Mouse (Mus musculus): ENCODE results near the gene Gnb3.
"Not testable (repeated sequence)": the region's sequence is repeated elsewhere in the genome, so short reads cannot be mapped to it uniquely, and the experiment has no call there.

Gnb3 gene

DNA sequence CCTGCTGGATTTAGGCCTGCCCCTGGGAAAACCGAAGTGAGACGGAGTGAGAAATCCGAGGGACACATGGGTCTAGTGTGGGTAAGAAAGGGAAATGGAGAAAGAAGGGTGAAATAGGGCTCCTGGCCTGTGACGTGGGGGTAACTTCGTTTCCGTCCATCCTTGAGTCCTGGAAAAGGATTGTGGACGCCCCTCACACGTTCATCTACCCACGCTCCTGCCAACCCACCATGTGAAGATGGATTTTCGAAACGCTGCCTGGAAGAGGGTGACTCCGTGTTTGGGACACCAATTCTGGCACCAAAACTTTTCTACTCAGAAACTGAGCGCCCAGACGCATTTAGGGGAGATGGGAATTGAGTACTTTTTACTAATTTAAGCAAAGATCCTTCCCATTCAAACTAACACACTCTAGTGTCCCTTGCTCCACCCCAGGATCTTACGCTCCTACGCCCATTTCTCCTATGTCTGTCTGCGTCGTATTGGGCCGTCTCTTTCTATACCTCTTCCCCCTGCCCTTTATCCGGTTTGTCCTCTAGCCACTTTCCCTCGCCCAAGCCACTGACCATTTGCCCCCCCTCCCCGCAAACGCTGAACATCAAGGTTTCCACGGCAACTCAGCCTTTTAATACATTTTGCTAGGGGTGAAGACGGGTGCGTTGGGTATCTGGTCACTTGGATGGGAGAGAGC, 17.9 kb upstream of the Gnb3 start:
- no peak for DNase-seq (ENCODE audit: low spot score)

DNA sequence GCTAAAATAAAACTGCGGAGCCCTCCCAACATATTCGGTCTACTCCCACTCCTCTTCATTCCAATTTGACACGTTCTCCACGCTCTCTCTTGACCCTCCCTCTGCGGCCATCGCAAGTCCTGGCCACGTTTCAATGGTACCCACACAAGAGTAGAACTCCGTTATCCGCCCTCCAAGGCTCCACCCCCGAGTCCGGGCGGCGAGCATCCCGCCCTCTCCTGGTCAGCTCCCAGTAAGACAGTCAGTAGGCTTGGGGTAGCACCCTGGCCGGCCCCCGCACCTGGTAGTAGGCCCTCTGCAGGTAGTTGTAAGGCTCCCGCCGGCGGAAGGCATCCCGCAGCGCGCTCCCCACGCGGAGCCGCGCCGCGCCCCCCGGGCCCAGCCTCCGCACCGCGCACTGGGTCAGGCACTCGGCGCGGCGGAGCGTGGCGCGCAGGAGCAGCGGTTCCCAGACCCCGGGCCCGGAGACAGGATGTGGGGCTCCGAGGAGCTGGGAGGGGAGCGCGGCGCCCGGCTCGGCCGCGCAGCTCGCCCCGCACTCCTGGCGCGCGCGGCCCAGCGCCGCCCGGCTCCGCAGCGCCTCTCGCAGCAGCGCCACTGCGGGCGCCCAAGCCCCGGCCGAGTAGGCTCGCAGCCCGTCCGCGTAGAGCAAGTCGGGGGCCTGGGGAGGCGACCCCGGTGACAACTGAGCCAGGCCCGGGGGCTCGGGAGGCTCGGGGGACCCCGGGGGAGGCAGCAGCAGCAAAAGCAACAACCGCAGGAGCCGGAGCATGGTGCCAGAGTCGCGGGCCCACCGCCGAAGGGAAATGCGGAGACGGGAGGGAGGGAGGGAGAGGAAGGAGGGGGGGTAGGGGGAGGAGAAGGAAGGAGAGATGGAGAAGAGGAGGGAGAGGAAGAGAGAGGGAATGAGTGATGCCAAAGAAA, 17.1 kb upstream of the Gnb3 start, which contains the start of gene P3h3:
P3h3 (minus strand) TSS at position 837 of the 924 bp plus-strand sequence.
- peak; percentile 71 for DNase-seq (ENCODE audit: low spot score)

DNA sequence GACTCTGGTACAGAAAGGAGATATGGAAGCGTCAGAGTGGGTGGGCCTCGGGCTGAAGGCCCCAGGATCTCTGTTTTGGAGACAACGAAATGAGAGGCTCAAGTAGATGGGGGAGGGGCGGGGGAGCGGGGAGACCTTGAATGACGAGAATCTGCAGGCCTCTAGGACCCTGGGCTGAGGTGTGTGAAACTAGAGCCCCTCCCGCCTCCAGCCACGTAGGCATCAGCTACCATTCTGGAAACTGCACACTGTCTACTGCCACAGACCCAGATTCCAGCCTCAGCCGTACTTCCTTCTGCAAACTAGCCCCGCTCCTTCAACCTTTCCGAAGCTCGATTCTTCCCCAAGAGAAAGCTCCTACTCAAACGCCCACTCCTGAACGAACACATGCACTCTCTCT, 16.2 kb upstream of the Gnb3 start:
- DNase-seq (ENCODE audit: low spot score), result no peak

DNA sequence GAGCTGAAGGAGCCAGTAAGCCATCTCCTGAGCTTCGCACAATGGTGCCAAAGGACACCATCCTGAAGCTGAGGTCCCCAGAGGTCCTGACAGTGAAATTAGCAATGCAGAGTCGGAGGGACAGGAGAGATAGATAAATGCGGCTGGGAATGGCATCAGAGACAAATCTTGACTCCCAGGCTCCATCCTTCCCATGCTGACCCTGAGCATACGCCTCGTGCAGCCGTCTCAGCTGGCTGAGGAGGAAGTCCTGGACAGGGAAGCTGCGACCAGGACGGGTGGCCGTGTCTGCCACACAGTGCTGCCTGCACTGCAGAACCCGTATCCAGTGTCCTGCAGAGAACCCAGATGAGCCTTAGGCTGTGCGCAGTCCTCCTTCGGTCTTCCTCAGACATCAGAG, 14.6 kb upstream of the Gnb3 start:
- DNase-seq (ENCODE audit: low spot score), result no peak

DNA sequence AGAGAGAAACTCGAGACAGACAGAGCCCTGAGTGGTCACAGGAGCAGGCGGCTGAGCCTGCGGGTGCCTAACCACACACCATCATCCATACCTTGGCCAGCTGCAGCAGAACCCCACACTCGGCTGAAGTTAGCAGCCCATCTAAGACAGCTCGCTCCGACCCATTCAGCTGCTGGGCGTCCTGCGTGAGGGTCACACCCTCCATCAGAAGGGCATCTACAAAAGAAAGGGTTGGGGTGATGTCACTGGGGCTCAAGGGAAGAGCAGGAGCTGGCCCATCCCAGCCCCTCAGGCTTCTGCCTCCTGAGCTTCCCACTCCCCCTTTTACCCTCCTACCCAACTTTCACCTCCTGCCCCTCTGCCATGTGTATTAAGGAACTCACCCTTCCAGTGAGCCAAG, 10.5 kb upstream of the Gnb3 start:
- DNase-seq (ENCODE audit: low spot score), result no peak

DNA sequence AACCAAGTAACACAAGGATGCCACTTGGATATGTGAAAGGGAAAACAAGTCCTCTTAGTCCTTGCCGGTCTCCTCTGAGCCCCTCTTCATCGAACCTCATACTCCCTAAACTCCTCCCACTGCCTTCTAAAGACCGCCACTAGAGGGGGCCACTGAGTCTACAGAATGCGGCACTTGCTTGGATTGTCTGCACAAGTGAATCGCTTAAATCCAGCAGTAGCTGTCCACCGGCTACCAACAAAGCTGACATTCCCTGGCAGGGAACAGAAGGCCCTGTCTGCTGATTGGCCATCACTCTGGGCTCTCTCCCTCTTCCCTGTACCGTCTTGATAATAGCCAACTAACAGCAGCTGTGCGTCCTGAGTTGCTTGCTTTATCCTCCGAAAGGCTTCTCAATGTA, 7.2 kb upstream of the Gnb3 start:
- peak; percentile 85 for DNase-seq (ENCODE audit: low spot score)

DNA sequence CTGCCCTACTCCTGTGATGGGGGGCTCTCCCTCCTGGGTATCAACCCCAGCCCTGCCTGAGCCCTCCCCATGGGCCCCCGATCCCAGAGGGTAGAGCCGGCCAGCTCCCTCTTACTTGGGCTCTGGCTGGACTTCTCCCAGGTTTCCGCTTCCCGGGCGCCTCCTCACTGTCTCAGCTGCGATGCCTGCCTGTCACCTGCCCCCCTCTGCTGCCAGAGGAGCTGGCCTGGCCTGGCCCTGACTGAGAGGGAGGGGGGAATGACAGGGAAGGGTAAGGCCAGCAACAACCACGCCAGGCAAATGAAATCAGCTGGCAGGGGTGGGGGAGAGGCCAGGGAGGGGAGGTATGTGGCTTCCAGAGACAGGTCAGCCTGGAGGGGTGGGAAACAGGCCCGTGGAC, 270 bp downstream of the Gnb3 start:
- DNase-seq (ENCODE audit: low spot score), result no peak

DNA sequence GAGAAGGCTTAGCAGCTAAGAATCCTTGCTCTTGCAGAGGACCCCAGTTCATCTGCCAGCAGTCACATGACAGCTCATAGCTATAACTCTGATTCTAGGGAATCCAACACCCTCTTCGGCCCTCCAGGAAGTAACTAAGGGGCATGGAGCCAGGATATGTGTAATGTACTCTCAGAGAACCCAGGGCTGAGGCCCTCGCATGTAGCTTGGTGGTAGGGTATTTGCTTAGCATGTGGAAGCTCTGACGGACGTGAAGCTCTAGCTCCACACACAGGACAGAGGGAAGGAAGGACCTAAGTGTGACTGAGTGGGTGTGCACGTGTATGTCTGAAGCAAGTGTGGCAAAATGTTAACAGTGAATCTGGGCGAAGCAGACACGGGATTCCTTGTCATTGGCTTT, 3.7 kb downstream of the Gnb3 start:
- no peak for DNase-seq (ENCODE audit: low spot score)

DNA sequence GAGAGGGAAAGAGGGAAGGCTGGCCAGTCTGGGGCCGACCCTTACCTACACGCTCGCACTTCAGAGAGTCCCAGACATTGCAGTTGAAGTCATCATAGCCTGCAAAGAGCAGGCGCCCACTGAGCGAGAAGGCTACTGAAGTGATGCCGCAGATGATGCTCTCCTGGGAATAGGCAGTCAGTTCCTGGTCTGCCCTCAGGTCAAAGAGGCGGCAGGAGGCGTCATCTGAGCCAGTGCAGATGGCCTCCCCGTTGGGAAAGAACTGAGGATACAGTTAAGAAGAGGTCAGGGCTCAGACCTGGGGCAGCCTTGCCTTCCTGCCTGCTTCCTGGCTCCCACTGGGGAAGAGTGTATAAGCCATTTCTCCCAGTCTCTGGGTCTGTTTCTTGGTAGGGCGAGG, 4.5 kb downstream of the Gnb3 start:
- no peak for DNase-seq (ENCODE audit: low spot score)

DNA sequence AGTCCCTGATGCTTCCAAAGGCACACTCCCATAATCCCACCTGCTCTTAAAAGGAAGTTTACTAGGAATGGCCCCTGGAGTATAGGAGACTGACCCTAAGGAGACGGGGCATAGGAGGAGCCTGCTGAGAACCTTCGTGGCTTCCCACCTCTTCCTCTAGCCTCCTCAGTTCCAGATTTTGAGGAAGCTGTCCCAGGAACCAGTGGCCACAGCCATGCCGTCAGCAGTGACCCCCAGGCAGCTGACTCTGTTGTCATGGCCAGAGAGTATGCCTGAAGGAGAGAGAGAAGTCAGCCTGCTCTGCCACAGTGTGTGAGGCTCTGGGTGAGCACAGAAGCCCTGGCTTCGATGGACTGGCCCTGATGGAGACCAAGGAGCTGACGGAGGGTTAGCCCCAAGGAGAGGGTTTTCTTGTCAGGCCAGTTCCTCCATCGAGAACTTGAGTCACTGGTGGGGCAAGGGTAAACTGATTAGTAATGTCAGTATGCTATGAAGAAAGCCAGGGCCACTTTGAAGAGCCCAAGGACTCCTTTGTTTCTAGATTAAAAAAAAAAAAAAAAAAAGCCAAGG, 5.5 kb downstream of the Gnb3 start:
- DNase-seq (ENCODE audit: low spot score), result no peak

DNA sequence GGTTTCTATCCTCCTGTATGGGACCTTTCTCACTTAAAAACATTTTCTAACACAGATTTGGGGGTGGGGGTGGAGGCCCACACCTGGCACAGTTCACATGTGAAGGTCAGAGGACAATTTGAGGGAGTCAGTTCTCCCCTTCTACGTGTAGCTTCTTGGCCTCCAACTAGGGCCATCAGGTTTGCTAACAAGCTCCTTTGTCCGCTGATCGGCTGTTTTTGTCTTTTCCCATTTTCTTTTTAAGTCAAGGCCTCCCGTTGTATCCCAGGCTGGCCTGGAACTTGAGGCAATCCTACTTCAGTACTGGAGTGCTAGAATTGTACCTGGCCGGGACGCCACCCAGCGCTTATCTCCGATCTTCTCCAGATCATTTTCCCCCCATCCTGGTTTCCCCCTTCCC, 8.4 kb downstream of the Gnb3 start:
- DNase-seq (ENCODE audit: low spot score), result no peak

DNA sequence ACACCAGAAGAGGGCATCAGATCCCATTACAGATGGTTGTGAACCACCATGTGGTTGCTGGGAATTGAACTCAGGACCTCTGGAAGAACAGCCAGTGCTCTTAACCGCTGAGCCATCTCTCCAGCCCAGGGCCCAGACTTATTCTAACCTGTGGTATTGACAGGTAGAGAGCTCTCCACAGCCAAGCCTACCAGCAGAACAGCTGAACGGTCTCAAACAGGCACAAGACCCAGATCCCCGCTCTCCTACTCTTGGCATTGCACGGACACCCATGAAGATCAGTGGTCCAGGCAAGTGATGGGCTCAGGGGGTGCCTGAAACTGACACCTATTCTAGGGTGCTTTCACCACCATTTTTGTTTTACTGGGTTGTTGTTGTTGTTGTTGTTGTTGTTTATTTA, 8.9 kb downstream of the Gnb3 start:
- not testable (repeated sequence) for DNase-seq (ENCODE audit: low spot score)

DNA sequence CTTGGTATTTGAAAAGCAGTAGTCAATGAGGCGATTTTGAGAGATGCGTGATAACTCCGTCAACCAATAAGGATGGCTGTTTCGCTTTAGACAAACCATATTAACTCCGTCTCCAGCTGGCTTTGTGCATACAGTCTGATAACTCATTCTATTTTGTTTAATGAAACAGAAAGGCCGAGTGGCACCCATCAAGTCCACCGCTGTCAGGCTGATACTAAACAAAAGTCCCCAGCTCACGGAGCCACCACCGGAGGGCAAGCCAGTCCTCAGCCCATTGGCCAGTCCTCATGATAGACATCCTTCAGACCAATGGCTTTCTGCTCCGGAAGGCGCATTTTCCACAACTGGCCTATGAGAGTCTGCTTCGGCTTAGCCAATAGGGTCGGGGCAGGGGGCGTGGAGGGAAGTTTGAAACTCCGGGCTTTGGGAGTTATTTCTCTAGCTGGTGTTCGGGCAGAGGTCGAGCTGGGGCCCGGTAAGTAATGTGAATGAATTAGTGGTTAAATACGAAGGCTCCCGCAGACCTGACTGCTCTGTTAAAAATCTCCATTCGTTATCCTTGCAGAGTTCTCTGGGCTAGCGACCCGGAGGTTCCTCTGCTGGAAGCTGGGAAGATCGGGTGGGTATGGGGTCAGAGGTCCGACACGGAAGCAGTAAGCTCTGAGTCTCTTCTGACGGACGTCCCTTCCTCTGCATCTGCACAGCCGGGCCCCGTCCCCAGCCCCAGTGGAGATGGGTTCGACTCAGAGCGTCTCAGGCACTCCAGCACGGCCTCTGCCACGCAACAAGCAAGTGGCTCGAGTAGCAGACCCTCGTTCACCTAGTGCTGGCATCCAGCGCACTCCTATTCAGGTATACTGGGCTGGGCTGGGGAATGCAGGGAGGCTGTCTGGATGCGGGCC, 10.0 kb downstream of the Gnb3 start:
- peak; percentile 95 for DNase-seq (ENCODE audit: low spot score)

DNA sequence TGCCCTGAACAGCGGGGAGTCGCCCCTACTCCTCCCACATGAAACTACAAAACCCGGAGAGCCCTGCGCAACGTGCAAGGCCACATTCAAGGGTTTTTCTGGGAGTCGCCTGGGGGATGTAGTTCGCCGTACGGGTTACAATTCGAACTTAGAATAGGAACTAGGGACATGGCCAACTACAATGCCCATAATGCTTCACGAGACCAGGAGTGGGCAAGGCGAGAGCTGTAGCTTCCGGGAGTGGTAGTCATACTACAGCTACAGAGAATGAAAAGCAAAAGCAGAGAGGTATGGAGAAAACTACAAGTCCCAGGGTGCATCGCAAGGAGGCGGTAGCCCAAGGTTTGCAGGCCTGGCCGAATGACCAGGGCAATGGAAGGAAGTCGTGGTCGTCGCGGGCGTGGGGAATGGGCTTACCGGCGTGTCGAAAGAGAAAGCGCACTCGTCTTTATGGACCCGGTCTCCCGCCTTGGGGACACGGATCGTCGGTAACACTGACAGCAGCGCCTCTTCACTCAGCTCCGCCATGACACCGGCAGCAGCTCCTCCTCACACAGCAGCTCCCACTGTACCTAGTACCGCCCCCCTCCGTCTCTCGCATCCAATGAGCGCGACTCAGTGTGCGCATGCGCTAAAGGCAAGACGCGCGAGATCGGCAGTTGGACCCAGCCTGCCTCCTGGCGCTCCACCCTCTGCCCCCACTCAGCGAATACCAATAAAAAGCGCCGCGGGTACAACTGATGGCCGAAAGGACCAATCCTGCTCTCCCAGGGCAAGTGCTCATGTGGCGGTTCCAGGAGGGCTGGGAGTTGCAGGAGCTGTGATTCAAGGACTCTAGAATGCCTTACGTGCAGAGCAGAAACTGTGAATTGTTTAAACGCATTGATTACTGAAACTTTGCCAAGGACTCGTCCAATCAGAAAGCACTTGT, 10.9 kb downstream of the Gnb3 start, which contains the start of the genes Usp5 and Cdca3:
Usp5 (minus strand) TSS at position 617 of the 931 bp plus-strand sequence.
Cdca3 (plus strand) TSS at position 680 of the 931 bp plus-strand sequence.
- peak; percentile 99 for DNase-seq (ENCODE audit: low spot score)

DNA sequence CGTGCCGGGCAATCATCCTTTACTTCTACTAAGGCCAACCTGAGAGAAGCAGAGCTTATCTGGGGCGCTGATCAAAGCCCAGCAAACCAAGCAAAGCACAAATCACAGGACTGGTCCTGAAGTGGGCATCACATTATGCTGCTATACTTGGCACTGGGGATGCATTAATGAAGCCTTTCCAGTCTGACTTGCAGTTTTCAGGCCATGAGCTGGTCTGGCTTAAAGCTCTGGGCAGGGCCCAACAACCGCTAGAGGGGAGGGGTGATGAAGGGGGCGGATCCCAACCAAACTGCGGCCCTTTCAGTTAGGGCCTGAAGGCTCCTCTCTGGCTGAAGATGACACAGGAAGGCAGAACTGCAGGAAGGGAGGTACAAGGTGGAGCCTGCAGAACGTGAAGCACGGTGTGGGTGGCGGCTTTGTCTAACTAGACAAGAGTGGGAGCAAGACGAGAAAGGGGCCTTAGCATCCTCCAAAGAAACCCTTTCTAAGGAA, 11.9 kb downstream of the Gnb3 start:
- no peak for DNase-seq (ENCODE audit: low spot score)

DNA sequence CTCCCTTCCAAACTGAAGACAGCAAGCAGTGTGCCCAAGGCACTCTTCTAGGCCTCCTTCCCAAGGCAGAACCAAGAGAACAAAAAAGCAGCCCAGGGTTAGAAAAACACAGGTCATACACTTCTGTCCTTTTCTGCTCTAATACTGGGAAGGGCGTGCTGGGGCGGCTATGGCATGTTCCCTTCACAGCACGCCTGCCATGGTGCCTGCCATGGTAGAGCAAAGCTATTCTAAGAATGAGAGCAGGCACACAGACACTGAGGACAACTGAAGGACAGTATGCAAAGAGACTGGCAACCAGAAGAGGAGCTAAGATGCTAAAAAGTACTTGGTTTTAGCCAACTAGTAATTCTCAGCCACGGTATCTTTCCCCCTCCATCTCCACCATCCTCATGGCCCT, 18.0 kb downstream of the Gnb3 start:
- DNase-seq (ENCODE audit: low spot score), result no peak

DNA sequence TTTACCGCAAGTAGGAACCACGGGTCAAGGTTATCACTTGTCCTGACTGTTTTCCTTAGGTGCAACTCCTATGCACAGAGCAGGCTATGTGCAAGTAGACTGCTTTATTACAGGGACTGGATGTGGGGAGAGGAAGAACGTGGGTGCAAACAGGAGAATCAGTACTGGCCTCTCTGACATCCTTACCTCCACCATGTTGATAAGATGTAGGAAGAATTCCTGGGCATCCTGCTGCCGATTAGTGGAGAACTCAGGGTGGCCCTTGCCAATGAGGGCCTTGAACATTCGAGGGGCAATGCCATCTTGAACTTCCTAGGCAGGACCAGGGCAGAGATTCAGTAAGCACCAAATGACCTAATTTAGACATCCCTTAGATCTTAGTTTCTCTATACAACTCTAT, 19.2 kb downstream of the Gnb3 start:
- no peak for DNase-seq (ENCODE audit: low spot score)

DNA sequence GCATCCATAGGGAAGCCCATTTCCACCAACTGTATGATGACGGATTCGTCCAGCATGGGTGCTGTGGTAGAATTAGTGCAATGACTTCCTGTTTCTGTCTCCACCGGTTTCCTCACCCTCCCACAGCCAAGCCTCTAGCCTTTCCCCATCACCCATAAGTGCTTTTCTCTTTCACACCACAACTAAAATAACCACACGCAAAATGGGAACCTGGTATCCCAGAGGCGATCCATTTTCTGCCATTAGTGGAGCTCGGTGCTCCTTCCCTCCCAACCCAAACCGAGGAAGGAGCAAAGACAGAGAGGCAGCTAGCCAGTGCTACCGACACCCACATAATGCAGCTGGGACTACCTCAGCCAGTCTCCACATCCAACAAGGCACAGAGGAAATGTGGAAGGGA, 22.1 kb downstream of the Gnb3 start:
- no peak for DNase-seq (ENCODE audit: low spot score)

DNA sequence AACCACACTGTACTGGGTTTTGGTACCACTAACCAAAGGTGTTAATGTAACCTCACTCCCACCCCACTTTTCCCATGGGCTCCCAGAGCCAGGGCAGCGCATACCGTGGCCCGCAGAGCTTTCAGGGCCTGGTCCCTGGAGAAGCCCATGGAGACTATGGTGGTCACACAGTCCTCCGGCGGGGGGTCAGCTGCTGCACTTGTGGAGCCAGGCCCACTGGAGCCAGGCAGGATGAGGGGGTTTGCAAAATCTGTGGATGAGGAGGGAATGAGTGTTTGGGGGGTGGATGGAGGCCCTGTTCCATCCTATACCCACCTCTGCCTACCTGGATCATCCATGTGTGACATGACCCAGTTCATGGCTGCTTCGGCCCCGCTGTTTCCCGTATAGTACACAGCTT, 22.5 kb downstream of the Gnb3 start:
- DNase-seq (ENCODE audit: low spot score), result no peak

DNA sequence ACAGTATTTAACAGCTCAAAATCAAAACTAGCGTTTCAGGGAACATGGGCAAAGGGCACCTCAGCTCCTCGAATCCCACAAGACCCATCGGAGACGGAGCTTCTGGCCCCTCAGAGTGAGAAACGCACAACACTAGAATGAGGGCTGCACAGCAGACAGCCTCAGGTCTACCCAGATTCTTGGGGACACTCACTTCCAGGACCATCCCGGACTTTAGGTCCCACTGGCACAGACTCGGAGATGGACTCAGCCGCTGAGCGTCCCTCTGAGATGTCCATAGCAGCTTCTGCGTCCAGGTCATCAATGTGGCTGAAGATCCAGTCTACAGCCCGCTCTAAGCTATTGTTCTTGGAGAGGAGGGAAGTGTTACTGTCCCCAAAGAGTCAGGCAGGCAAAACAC, 22.9 kb downstream of the Gnb3 start:
- DNase-seq (ENCODE audit: low spot score), result no peak

DNA sequence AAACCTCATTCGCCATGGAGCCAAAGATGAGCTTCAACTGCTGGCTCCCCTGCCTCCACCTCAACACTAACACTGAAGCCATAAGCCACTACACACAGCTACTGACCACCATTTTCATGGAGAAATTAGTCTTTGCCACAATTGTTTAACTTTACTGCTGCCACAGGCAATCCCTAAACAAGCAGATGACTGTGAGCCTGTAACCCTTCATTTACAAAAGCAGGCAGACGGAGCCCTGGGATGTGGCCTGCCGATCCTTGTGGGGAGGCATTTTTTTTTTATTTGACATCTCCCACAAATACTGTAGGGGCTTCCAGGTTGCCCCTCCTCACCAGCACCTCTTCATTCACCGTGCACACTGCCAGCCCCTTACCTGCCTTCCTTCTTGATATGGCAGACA, 23.5 kb downstream of the Gnb3 start:
- DNase-seq (ENCODE audit: low spot score), result no peak

Measured in left cerebral cortex, adult 11 months (tissue).